Mouse (Mus musculus) urinary bladder, postnatal 36 days (tissue): Measurements from ENCODE around the gene Pet117.
"Not testable (repeated sequence)": the region's sequence is repeated elsewhere in the genome, so short reads cannot be mapped to it uniquely, and the experiment has no call there.

Experiments
- DNase-seq, 2 experiments: peaks; one replicate each; pipeline ENCODE4 v3.0.0; 2022; ENCODE audit warnings: low spot score in 2 of 2, mixed read lengths in 1 of 2

Gene Pet117

GRCm38 (mm10) chr2:144368400-144369019, at the start of gene Pet117, which contains the start of gene Kat14:
Gene Pet117, plus strand, starts transcription at chr2:144368996.
Gene Kat14, plus strand, starts transcription at chr2:144368983.
- peak; percentile 95 to 97 for DNase-seq

GRCm38 (mm10) chr2:144324218-144324617, 44.6 kb upstream of the Pet117 start:
- no peak for DNase-seq

- DNase-seq: no peak
These were observed 39.3 kb upstream of the Pet117 start for GRCm38 (mm10) chr2:144329451-144329850.

GRCm38 (mm10) chr2:144329937-144330336, 38.9 kb upstream of the Pet117 start:
- no peak for DNase-seq

- peak in 1 of 2 experiments; percentile 23 for DNase-seq
These were observed 38.3 kb upstream of the Pet117 start for GRCm38 (mm10) chr2:144330352-144330959.

- peak in 1 of 2 experiments; percentile 29 for DNase-seq
These were observed 37.8 kb upstream of the Pet117 start for GRCm38 (mm10) chr2:144330960-144331371.

GRCm38 (mm10) chr2:144331401-144332302, 37.1 kb upstream of the Pet117 start, which contains the start of gene Ovol2:
Gene Ovol2, minus strand, starts transcription at chr2:144332146.
- DNase-seq: peak; percentile 75 to 77

- no peak for DNase-seq
These were observed 36.3 kb upstream of the Pet117 start for GRCm38 (mm10) chr2:144332486-144332885.

GRCm38 (mm10) chr2:144333138-144333842, 35.5 kb upstream of the Pet117 start:
- peak in 1 of 2 experiments; percentile 10 for DNase-seq

GRCm38 (mm10) chr2:144337230-144337629, 31.6 kb upstream of the Pet117 start:
- DNase-seq: no peak

- no peak for DNase-seq
These were observed 31.1 kb upstream of the Pet117 start for GRCm38 (mm10) chr2:144337701-144338100.

- not testable (repeated sequence) for DNase-seq
These were observed 30.6 kb upstream of the Pet117 start for GRCm38 (mm10) chr2:144338149-144338548.

GRCm38 (mm10) chr2:144343158-144343557, 25.6 kb upstream of the Pet117 start:
- no peak for DNase-seq

GRCm38 (mm10) chr2:144348525-144348924, 20.3 kb upstream of the Pet117 start:
- DNase-seq: no peak

GRCm38 (mm10) chr2:144352843-144353242, 16.0 kb upstream of the Pet117 start:
- no peak for DNase-seq

- DNase-seq: no peak
These were observed 225 bp downstream of the Pet117 start for GRCm38 (mm10) chr2:144369020-144369421.

GRCm38 (mm10) chr2:144369511-144369910, 715 bp downstream of the Pet117 start:
- DNase-seq: no peak

GRCm38 (mm10) chr2:144371566-144371965, 2.8 kb downstream of the Pet117 start:
- no peak for DNase-seq

- DNase-seq: no peak
These were observed 4.3 kb downstream of the Pet117 start for GRCm38 (mm10) chr2:144373063-144373462.

GRCm38 (mm10) chr2:144375063-144375703, 6.4 kb downstream of the Pet117 start:
- DNase-seq: no peak

- DNase-seq: no peak
These were observed 12.5 kb downstream of the Pet117 start for GRCm38 (mm10) chr2:144381293-144381692.
